Mouse (Mus musculus) myocyte (in vitro differentiated cells): ENCODE data around the gene Lyst. TPM values are rescaled to one million over a fixed set of nuclear protein-coding genes. Genes with fewer than 3 reads are reported as not detected.

ENCODE experiments used
- H3K27me3 ChIP-seq: one replicate; pipeline ENCODE4 v1.6.1; 2011; ENCODE audit not compliant: control insufficient read depth, insufficient read depth, insufficient read length
- H3K36me3 ChIP-seq: one replicate; pipeline ENCODE4 v1.6.1; 2011; ENCODE audit not compliant: control insufficient read depth, insufficient read depth
- H3K4me2 ChIP-seq: one replicate; pipeline ENCODE4 v1.6.1; 2011; ENCODE audit warnings: low read depth, control low read depth
- H3K4me3 ChIP-seq: one replicate; pipeline ENCODE4 v1.5.1; 2011; ENCODE audit warnings: mild to moderate bottlenecking, control low read depth, moderate library complexity
- H3K79me2 ChIP-seq: one replicate; pipeline ENCODE4 v1.6.1; 2011; ENCODE audit not compliant: control insufficient read depth, insufficient read depth
- H3ac ChIP-seq: one replicate; pipeline ENCODE4 v1.6.1; 2011; ENCODE audit not compliant: control insufficient read depth, insufficient read length
- CEBPB ChIP-seq: IDR thresholded peaks from 2 replicates; pipeline ENCODE4 v1.6.1; 2011; ENCODE audit warnings: mild to moderate bottlenecking, moderate library complexity; ENCODE audit not compliant: poor library complexity, insufficient read depth, severe bottlenecking
- E2F4 ChIP-seq: IDR thresholded peaks from one replicate; pipeline ENCODE4 v1.6.1; 2011; ENCODE audit warnings: mild to moderate bottlenecking, control low read depth, moderate library complexity; ENCODE audit not compliant: insufficient read depth
- MAX ChIP-seq: IDR thresholded peaks from one replicate; pipeline ENCODE4 v1.6.1; 2011; ENCODE audit warnings: low read depth, mild to moderate bottlenecking, control low read depth
- MYOD1 ChIP-seq, 3 experiments: IDR thresholded peaks; one replicate each; pipeline ENCODE4 v1.6.1; 2011; ENCODE audit warnings: control low read depth in 2 of 3, low read depth in 2 of 3, mild to moderate bottlenecking in 2 of 3, moderate library complexity in 1 of 3; ENCODE audit not compliant: insufficient read length in 2 of 3, control insufficient read depth in 1 of 3
- MYOG ChIP-seq, 3 experiments: IDR thresholded peaks; one replicate each; pipeline ENCODE4 v1.6.1; 2011; ENCODE audit warnings: control low read depth in 2 of 3, low read depth in 2 of 3, mild to moderate bottlenecking in 2 of 3; ENCODE audit not compliant: insufficient read length in 2 of 3, control insufficient read depth in 1 of 3, insufficient read depth in 1 of 3
- POLR2A ChIP-seq: IDR thresholded peaks from one replicate; pipeline ENCODE4 v1.6.1; 2011; ENCODE audit warnings: low read depth, mild to moderate bottlenecking, control low read depth, moderate library complexity; ENCODE audit not compliant: insufficient read length
- POLR2AphosphoS2 ChIP-seq: IDR thresholded peaks from one replicate; pipeline ENCODE4 v1.6.1; 2011; ENCODE audit warnings: low read depth, control low read depth; ENCODE audit not compliant: insufficient read length
- REST ChIP-seq: IDR thresholded peaks from one replicate; pipeline ENCODE4 v1.6.1; 2011; ENCODE audit warnings: mild to moderate bottlenecking, control low read depth, moderate library complexity; ENCODE audit not compliant: insufficient read depth, insufficient read length
- SRF ChIP-seq: IDR thresholded peaks from one replicate; pipeline ENCODE4 v1.6.1; 2011; ENCODE audit warnings: low read depth; ENCODE audit not compliant: control insufficient read depth, insufficient read length
- TCF12 ChIP-seq: IDR thresholded peaks from one replicate; pipeline ENCODE4 v1.6.1; 2011; ENCODE audit warnings: mild to moderate bottlenecking, control low read depth; ENCODE audit not compliant: poor library complexity, insufficient read depth, severe bottlenecking
- TCF3 ChIP-seq: IDR thresholded peaks from one replicate; pipeline ENCODE4 v1.6.1; 2011; ENCODE audit warnings: low read depth, control low read depth; ENCODE audit not compliant: insufficient read length
- USF1 ChIP-seq: IDR thresholded peaks from one replicate; pipeline ENCODE4 v1.6.1; 2011; ENCODE audit warnings: low read depth, mild to moderate bottlenecking, control low read depth, moderate library complexity
- polyA plus RNA-seq: library from polyadenylated mRNA; unstranded; fragments of >200 nt; fragmentation: generic; extraction: Trizol; gene quantifications from one replicate; pipeline ENCODE4 v1.2.1, GENCODE M21; 2012; ENCODE audit warnings: missing spikeins

The Lyst gene
- polyA plus RNA-seq, 1 experiment: 3.6 TPM

- Histone ChIP-seq H3K4me2 (no peak overlapping the region), H3K27me3 (no peaks in the 10 kb centered on the region), H3K4me3 (no peak overlapping the region), H3ac (no peak overlapping the region), H3K36me3 (no peaks in the 10 kb centered on the region), H3K79me2 (no peaks in the 10 kb centered on the region)
- no peak for TF ChIP-seq MYOD1 (IDR thresholded peaks at IDR 0.05; ENCODE audit: control insufficient read depth in 1 of 3, insufficient read length in 2 of 3, low read depth in 2 of 3)
- TF ChIP-seq TCF3: no peak
- peak; percentile 77; the same call in 1 of the 2 replicates for TF ChIP-seq CEBPB
- TF ChIP-seq SRF: no peak
- no peak for TF ChIP-seq MYOG (IDR thresholded peaks at IDR 0.05; ENCODE audit: control insufficient read depth in 1 of 3, insufficient read depth in 1 of 3, insufficient read length in 2 of 3, low read depth in 2 of 3)
Observed at GRCm38 (mm10) chr13:13549687-13550660, 40.2 kb upstream of the Lyst start.

DNA sequence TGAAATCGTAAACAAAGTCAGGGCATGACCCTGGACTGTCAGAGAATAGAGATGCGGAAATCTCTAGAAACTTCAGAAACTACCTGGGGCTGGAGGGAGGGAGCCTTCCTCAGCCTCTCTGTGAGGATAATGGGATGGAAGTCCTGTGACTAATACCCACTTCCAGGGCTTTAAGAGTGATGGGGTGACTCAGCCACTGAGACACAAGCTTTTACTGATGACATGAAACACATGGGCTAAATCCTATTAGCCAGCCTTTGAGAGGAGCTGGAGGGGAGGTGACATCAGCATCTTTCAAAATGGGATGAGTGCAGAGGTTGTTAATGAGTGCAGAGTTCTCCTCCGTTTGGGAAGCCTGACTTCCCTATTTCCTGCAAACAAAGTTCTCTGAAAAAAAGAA is 38.2 kb upstream of the Lyst start:
- TF ChIP-seq USF1 (peak; percentile 28), TCF12 (no peak), MAX (peak; percentile 32)
- Histone ChIP-seq H3K27me3 (no peaks in the 10 kb centered on the region), H3K4me2 (peak overlapping the region; percentile 16), H3ac (no peak overlapping the region), H3K4me3 (no peak overlapping the region), H3K79me2 (no peaks in the 10 kb centered on the region), H3K36me3 (no peaks in the 10 kb centered on the region)

GRCm38 (mm10) chr13:13553660-13554059 is 36.5 kb upstream of the Lyst start:
- Histone ChIP-seq H3K4me2 (no peak overlapping the region), H3K36me3 (no peaks in the 10 kb centered on the region), H3ac (no peak overlapping the region), H3K4me3 (no peak overlapping the region), H3K79me2 (no peaks in the 10 kb centered on the region), H3K27me3 (no peaks in the 10 kb centered on the region)
- TF ChIP-seq E2F4: no peak
- TF ChIP-seq TCF12: no peak
- no peak for TF ChIP-seq POLR2A
- TF ChIP-seq CEBPB: no peak
- no peak for TF ChIP-seq TCF3
- TF ChIP-seq USF1: no peak
- TF ChIP-seq POLR2AphosphoS2: no peak
- no peak for TF ChIP-seq MAX
- no peak for TF ChIP-seq REST

GRCm38 (mm10) chr13:13555196-13555595 is 35.0 kb upstream of the Lyst start:
- no peaks in the 10 kb centered on the region for H3K79me2 ChIP-seq
- H3K4me2 ChIP-seq: no peak overlapping the region
- no peak overlapping the region for H3ac ChIP-seq
- H3K4me3 ChIP-seq: no peak overlapping the region
- no peaks in the 10 kb centered on the region for H3K27me3 ChIP-seq
- TF ChIP-seq POLR2AphosphoS2 (no peak), SRF (no peak)
- no peaks in the 10 kb centered on the region for H3K36me3 ChIP-seq

DNA sequence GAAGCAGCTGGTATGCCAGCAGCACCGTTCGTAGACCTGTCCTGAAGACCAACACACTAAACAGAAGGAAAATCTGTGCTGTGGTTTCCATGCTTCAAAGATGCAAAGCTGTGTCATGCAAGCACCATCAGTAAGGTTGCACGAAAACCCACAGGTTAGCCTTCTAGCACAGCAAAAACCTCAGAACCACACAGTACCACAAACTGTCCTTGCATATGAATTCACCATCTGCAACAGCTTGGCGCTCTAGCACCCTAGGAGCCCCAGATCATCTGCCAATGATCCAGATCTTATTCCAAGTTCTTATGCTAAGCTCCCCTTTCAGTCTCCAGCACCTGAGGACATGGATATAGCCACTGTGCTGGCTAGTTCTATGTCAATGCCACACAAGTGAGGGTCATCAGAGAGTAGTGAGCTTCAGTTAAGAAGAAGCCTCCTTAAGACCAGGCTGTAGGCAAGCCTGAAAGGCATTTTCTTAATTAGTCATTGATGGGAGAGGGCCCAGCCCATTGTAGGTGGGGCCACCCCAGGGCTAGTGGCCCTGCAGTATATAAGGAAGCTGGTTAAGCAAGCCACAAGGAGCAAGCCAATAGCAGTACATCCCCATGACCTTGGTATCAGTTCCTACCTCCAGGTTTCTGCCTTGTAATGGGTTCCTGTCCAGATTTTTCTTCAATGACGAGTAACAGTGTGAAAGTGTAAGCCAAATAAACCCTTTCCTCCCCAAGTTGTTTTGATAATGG is 33.0 kb upstream of the Lyst start:
- no peak for TF ChIP-seq TCF3
- no peak for TF ChIP-seq SRF
- no peak for TF ChIP-seq POLR2AphosphoS2
- TF ChIP-seq MAX: no peak
- no peak for TF ChIP-seq MYOG (IDR thresholded peaks at IDR 0.05; ENCODE audit: control insufficient read depth in 1 of 3, insufficient read depth in 1 of 3, insufficient read length in 2 of 3, low read depth in 2 of 3)
- TF ChIP-seq USF1: no peak
- no peak for TF ChIP-seq REST
- no peak for TF ChIP-seq POLR2A
- TF ChIP-seq TCF12: no peak
- Histone ChIP-seq H3K4me2 (no peak overlapping the region), H3ac (no peak overlapping the region), H3K27me3 (no peaks in the 10 kb centered on the region), H3K36me3 (no peaks in the 10 kb centered on the region), H3K79me2 (no peaks in the 10 kb centered on the region), H3K4me3 (no peak overlapping the region)
